Mouse (Mus musculus) brain, embryonic 14.5 days (tissue): Measurements from ENCODE around the gene Cxcl15.

Experiments
- CTCF ChIP-seq: fragments of 200-500 bp; IDR thresholded peaks from 2 replicates; pipeline ENCODE4 v1.5.1; 2012; ENCODE audit warnings: inconsistent platforms, mild to moderate bottlenecking, moderate library complexity, borderline replicate concordance; ENCODE audit not compliant: insufficient read depth, insufficient read length; ENCODE audit errors: extremely low read depth
- POLR2A ChIP-seq: fragments of 200-500 bp; IDR thresholded peaks from 2 replicates; pipeline ENCODE4 v1.6.1; 2012; ENCODE audit warnings: mild to moderate bottlenecking, inconsistent platforms, borderline replicate concordance; ENCODE audit not compliant: poor library complexity, insufficient read depth, insufficient read length, severe bottlenecking; ENCODE audit errors: extremely low read depth

DNA sequence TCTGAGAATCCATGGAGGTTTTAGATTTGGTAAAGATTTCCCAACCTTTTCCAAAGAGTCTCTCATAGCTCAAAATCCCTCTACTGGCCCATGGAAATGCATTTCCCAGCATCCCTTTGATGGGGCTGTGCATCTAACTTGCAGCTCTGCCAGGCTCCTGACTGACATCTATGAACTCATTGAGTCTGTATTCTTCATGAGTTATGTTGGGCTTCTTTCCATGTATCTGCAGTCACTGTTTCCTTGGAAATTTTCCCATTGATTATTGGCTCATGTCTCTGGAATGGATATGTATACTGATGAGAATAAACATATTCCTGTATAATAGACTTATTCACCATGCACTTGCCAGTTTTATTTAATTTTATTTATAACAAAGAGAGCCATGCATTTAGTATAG lies 11.7 kb downstream of the Cxcl15 start:
- TF ChIP-seq POLR2A (no peak), CTCF (no peak)
